Mouse (Mus musculus): Measurements from ENCODE around the gene Pkd1.

The Pkd1 gene

GRCm38 (mm10) chr17:24533099-24533992, 16.3 kb upstream of the Pkd1 start:
- peak; percentile 87 for DNase-seq (ENCODE audit: low read depth, low spot score)

- no peak for DNase-seq (ENCODE audit: low read depth, low spot score)
These were observed 15.4 kb upstream of the Pkd1 start, which contains the start of gene Rab26 for GRCm38 (mm10) chr17:24534160-24534718. TSS of gene Rab26 (minus strand) at chr17:24534210.

- DNase-seq (ENCODE audit: low read depth, low spot score) = no peak
These were observed 14.3 kb upstream of the Pkd1 start for GRCm38 (mm10) chr17:24535300-24535699.

GRCm38 (mm10) chr17:24537536-24537935, 12.1 kb upstream of the Pkd1 start:
- no peak for DNase-seq (ENCODE audit: low read depth, low spot score)

GRCm38 (mm10) chr17:24538950-24539349, 10.7 kb upstream of the Pkd1 start:
- peak; percentile 63 for DNase-seq (ENCODE audit: low read depth, low spot score)

- DNase-seq (ENCODE audit: low read depth, low spot score) = peak; percentile 85
These were observed 9.3 kb upstream of the Pkd1 start for GRCm38 (mm10) chr17:24540375-24540774.

- no peak for DNase-seq (ENCODE audit: low read depth, low spot score)
These were observed 5.0 kb upstream of the Pkd1 start for GRCm38 (mm10) chr17:24544613-24545012.

GRCm38 (mm10) chr17:24545247-24545646, 4.4 kb upstream of the Pkd1 start:
- DNase-seq (ENCODE audit: low read depth, low spot score) = no peak

GRCm38 (mm10) chr17:24546234-24546633, 3.4 kb upstream of the Pkd1 start:
- DNase-seq (ENCODE audit: low read depth, low spot score) = no peak

GRCm38 (mm10) chr17:24548435-24548834, 1.2 kb upstream of the Pkd1 start:
- peak; percentile 76 for DNase-seq (ENCODE audit: low read depth, low spot score)

GRCm38 (mm10) chr17:24548921-24549617, 565 bp upstream of the Pkd1 start:
- peak; percentile 80 for DNase-seq (ENCODE audit: low read depth, low spot score)

GRCm38 (mm10) chr17:24550416-24551049, 899 bp downstream of the Pkd1 start:
- DNase-seq (ENCODE audit: low read depth, low spot score) = peak; percentile 74

- DNase-seq (ENCODE audit: low read depth, low spot score) = no peak
These were observed 1.4 kb downstream of the Pkd1 start for GRCm38 (mm10) chr17:24551050-24551444.

- no peak for DNase-seq (ENCODE audit: low read depth, low spot score)
These were observed 7.5 kb downstream of the Pkd1 start for GRCm38 (mm10) chr17:24557091-24557490.

- peak; percentile 29 for DNase-seq (ENCODE audit: low read depth, low spot score)
These were observed 9.0 kb downstream of the Pkd1 start for GRCm38 (mm10) chr17:24558600-24559099.

- DNase-seq (ENCODE audit: low read depth, low spot score) = no peak
These were observed 9.5 kb downstream of the Pkd1 start for GRCm38 (mm10) chr17:24559146-24559545.

- no peak for DNase-seq (ENCODE audit: low read depth, low spot score)
These were observed 10.8 kb downstream of the Pkd1 start for GRCm38 (mm10) chr17:24560301-24561028.

GRCm38 (mm10) chr17:24561592-24561991, 12.0 kb downstream of the Pkd1 start:
- DNase-seq (ENCODE audit: low read depth, low spot score) = peak; percentile 16

- DNase-seq (ENCODE audit: low read depth, low spot score) = no peak
These were observed 14.0 kb downstream of the Pkd1 start for GRCm38 (mm10) chr17:24563638-24564037.

GRCm38 (mm10) chr17:24564422-24564821, 14.8 kb downstream of the Pkd1 start:
- no peak for DNase-seq (ENCODE audit: low read depth, low spot score)

GRCm38 (mm10) chr17:24565092-24565491, 15.5 kb downstream of the Pkd1 start:
- no peak for DNase-seq (ENCODE audit: low read depth, low spot score)
